Mouse (Mus musculus): Measurements from ENCODE around the gene March6. TPM values are rescaled to one million over a fixed set of nuclear protein-coding genes. Genes with fewer than 3 reads are reported as not detected.

Gene March6
- polyA plus RNA-seq, 1 experiment: 26.7 TPM

GRCm38 (mm10) chr15:31535259-31535855 is 4.5 kb upstream of the March6 start:
- H3K4me3 ChIP-seq (ENCODE audit: control insufficient read depth, low read depth, low read length): no peak overlapping the region
- no peaks in the 10 kb centered on the region for H3K36me3 ChIP-seq (ENCODE audit: control insufficient read depth, insufficient read depth, low read length)
- TF ChIP-seq CTCF (IDR thresholded peaks at IDR 0.05; ENCODE audit: control insufficient read depth, insufficient read depth, insufficient replicate concordance, low read depth, low read length) (no peak), POLR2A (IDR thresholded peaks at IDR 0.05; ENCODE audit: control insufficient read depth, low read depth, low read length) (no peak)
- H3K27me3 ChIP-seq (ENCODE audit: control insufficient read depth, insufficient read depth, low read length): no peaks in the 10 kb centered on the region
- peaks cover 7% of the 10 kb centered on the region for H3K4me1 ChIP-seq (ENCODE audit: control insufficient read depth, insufficient read depth, low read length)
- no peak overlapping the region for H3K27ac ChIP-seq (ENCODE audit: control insufficient read depth, insufficient read depth, low read depth, low read length)

GRCm38 (mm10) chr15:31534421-31535258 is 3.8 kb upstream of the March6 start:
- TF ChIP-seq CTCF (IDR thresholded peaks at IDR 0.05; ENCODE audit: control insufficient read depth, insufficient read depth, insufficient replicate concordance, low read depth, low read length) (no peak), POLR2A (IDR thresholded peaks at IDR 0.05; ENCODE audit: control insufficient read depth, low read depth, low read length) (no peak)
- Histone ChIP-seq H3K27me3 (ENCODE audit: control insufficient read depth, insufficient read depth, low read length) (no peaks in the 10 kb centered on the region), H3K4me1 (ENCODE audit: control insufficient read depth, insufficient read depth, low read length) (peaks cover 10% of the 10 kb centered on the region), H3K27ac (ENCODE audit: control insufficient read depth, insufficient read depth, low read depth, low read length) (no peak overlapping the region), H3K36me3 (ENCODE audit: control insufficient read depth, insufficient read depth, low read length) (no peaks in the 10 kb centered on the region), H3K4me3 (ENCODE audit: control insufficient read depth, low read depth, low read length) (no peak overlapping the region)

GRCm38 (mm10) chr15:31533529-31533928 is 2.7 kb upstream of the March6 start:
- Histone ChIP-seq H3K4me1 (ENCODE audit: control insufficient read depth, insufficient read depth, low read length) (peaks cover 10% of the 10 kb centered on the region), H3K36me3 (ENCODE audit: control insufficient read depth, insufficient read depth, low read length) (no peaks in the 10 kb centered on the region), H3K4me3 (ENCODE audit: control insufficient read depth, low read depth, low read length) (no peak overlapping the region), H3K27me3 (ENCODE audit: control insufficient read depth, insufficient read depth, low read length) (no peaks in the 10 kb centered on the region), H3K27ac (ENCODE audit: control insufficient read depth, insufficient read depth, low read depth, low read length) (no peak overlapping the region)
- TF ChIP-seq CTCF (IDR thresholded peaks at IDR 0.05; ENCODE audit: control insufficient read depth, insufficient read depth, insufficient replicate concordance, low read depth, low read length): no peak
- no peak for TF ChIP-seq POLR2A (IDR thresholded peaks at IDR 0.05; ENCODE audit: control insufficient read depth, low read depth, low read length)

- Histone ChIP-seq H3K4me3 (ENCODE audit: control insufficient read depth, low read depth, low read length) (no peak overlapping the region), H3K27ac (ENCODE audit: control insufficient read depth, insufficient read depth, low read depth, low read length) (no peak overlapping the region), H3K4me1 (ENCODE audit: control insufficient read depth, insufficient read depth, low read length) (peaks cover 10% of the 10 kb centered on the region), H3K36me3 (ENCODE audit: control insufficient read depth, insufficient read depth, low read length) (no peaks in the 10 kb centered on the region), H3K27me3 (ENCODE audit: control insufficient read depth, insufficient read depth, low read length) (no peaks in the 10 kb centered on the region)
- TF ChIP-seq POLR2A (IDR thresholded peaks at IDR 0.05; ENCODE audit: control insufficient read depth, low read depth, low read length) (no peak), CTCF (IDR thresholded peaks at IDR 0.05; ENCODE audit: control insufficient read depth, insufficient read depth, insufficient replicate concordance, low read depth, low read length) (no peak)
These were observed 1.6 kb upstream of the March6 start for GRCm38 (mm10) chr15:31532331-31533021.

- Histone ChIP-seq H3K4me1 (ENCODE audit: control insufficient read depth, insufficient read depth, low read length) (peaks cover 10% of the 10 kb centered on the region), H3K27me3 (ENCODE audit: control insufficient read depth, insufficient read depth, low read length) (no peaks in the 10 kb centered on the region), H3K27ac (ENCODE audit: control insufficient read depth, insufficient read depth, low read depth, low read length) (peak overlapping the region; percentile 80), H3K4me3 (ENCODE audit: control insufficient read depth, low read depth, low read length) (peak overlapping the region; percentile 99), H3K36me3 (ENCODE audit: control insufficient read depth, insufficient read depth, low read length) (no peaks in the 10 kb centered on the region)
- TF ChIP-seq CTCF (IDR thresholded peaks at IDR 0.05; ENCODE audit: control insufficient read depth, insufficient read depth, insufficient replicate concordance, low read depth, low read length): no peak
- TF ChIP-seq POLR2A (IDR thresholded peaks at IDR 0.05; ENCODE audit: control insufficient read depth, low read depth, low read length): no peak
These were observed 835 bp upstream of the March6 start for GRCm38 (mm10) chr15:31531446-31532330.

GRCm38 (mm10) chr15:31529811-31530658 is 818 bp downstream of the March6 start:
- peak overlapping the region; percentile 95 for H3K27ac ChIP-seq (ENCODE audit: control insufficient read depth, insufficient read depth, low read depth, low read length)
- H3K4me3 ChIP-seq (ENCODE audit: control insufficient read depth, low read depth, low read length): peak overlapping the region; percentile 99
- H3K36me3 ChIP-seq (ENCODE audit: control insufficient read depth, insufficient read depth, low read length): no peaks in the 10 kb centered on the region
- peaks cover 6% of the 10 kb centered on the region for H3K4me1 ChIP-seq (ENCODE audit: control insufficient read depth, insufficient read depth, low read length)
- H3K27me3 ChIP-seq (ENCODE audit: control insufficient read depth, insufficient read depth, low read length): no peaks in the 10 kb centered on the region
- 0 out of 2 replicates have a peak, but pooled peaks have one; percentile 21 for TF ChIP-seq POLR2A (IDR thresholded peaks at IDR 0.05; ENCODE audit: control insufficient read depth, low read depth, low read length)
- no peak for TF ChIP-seq CTCF (IDR thresholded peaks at IDR 0.05; ENCODE audit: control insufficient read depth, insufficient read depth, insufficient replicate concordance, low read depth, low read length)

Measured in testis, adult 2 months (tissue).